Mouse (Mus musculus) G1E (cell line): ENCODE measurements around the gene Ston1. TPM values are rescaled to one million over a fixed set of nuclear protein-coding genes. Genes with fewer than 3 reads are reported as not detected.

Experiments
- ATAC-seq: 2 replicates; pipeline ENCODE4 v1.8.0; 2016; ENCODE audit warnings: mild to moderate bottlenecking; ENCODE audit not compliant: insufficient number of reproducible peaks, poor library complexity, low FRiP score, severe bottlenecking; ENCODE audit errors: extremely low read depth
- DNase-seq: peaks from one replicate; pipeline ENCODE4 v3.0.0; 2012; ENCODE audit warnings: low spot score
- H3K27me3 ChIP-seq: 2 replicates; pipeline ENCODE4 v1.6.1; 2012; ENCODE audit warnings: mild to moderate bottlenecking, low read length, inconsistent platforms; ENCODE audit not compliant: insufficient read depth
- H3K36me3 ChIP-seq: replicated peaks from 2 replicates; pipeline ENCODE3; 2012; ENCODE audit warnings: mild to moderate bottlenecking, inconsistent platforms
- H3K4me1 ChIP-seq: 2 replicates; pipeline ENCODE4 v1.6.1; 2012; ENCODE audit warnings: low read depth, low read length, inconsistent platforms, mixed read lengths; ENCODE audit not compliant: insufficient read depth
- H3K4me3 ChIP-seq: 2 replicates; pipeline ENCODE4 v1.5.1; 2012; ENCODE audit warnings: low read depth, mild to moderate bottlenecking, inconsistent platforms, low read length, moderate library complexity, mixed read lengths
- H3K9me3 ChIP-seq: replicated peaks from 2 replicates; pipeline ENCODE4 v1.6.1; 2012; ENCODE audit warnings: inconsistent platforms
- CTCF ChIP-seq: IDR thresholded peaks from 2 replicates; pipeline ENCODE4 v1.5.1; 2012; ENCODE audit warnings: low read depth, low read length, inconsistent platforms, mixed read lengths
- GATA1 ChIP-seq: IDR thresholded peaks from 2 replicates; pipeline ENCODE4 v1.6.1; 2012; ENCODE audit warnings: borderline replicate concordance, low read length, inconsistent platforms, mixed read lengths
- GATA2 ChIP-seq: IDR thresholded peaks from 2 replicates; pipeline ENCODE4 v1.6.1; 2012; ENCODE audit warnings: low read depth, low read length, inconsistent platforms, borderline replicate concordance
- POLR2AphosphoS5 ChIP-seq: IDR thresholded peaks from 2 replicates; pipeline ENCODE4 v1.6.1; 2012; ENCODE audit warnings: low read depth, low read length, inconsistent platforms; ENCODE audit not compliant: insufficient replicate concordance
- TAL1 ChIP-seq: conservative IDR thresholded peaks from 2 replicates; pipeline ENCODE4 v1.6.1; 2012; ENCODE audit warnings: low read depth, low read length, inconsistent platforms, mixed read lengths
- polyA plus RNA-seq: library from polyadenylated mRNA; stranded (reverse); fragments of >175 nt; gene quantifications from 2 replicates; pipeline ENCODE4 v1.2.3, GENCODE M21; 2012
- total RNA-seq, 2 experiments: library from RNA; stranded (forward) in 1 of 2; stranded (reverse) in 1 of 2; fragments of 200-1000 nt in 1 of 2; fragments of >200 nt in 1 of 2; fragmentation: Nextera tagmentation in 1 of 2; gene quantifications; 2 replicates each; pipeline ENCODE4 v1.2.3; 2014 to 2017

Ston1 gene
- total and polyA plus RNA-seq, 3 experiments = 0.14 to 1.1 (median 0.49) TPM

DNA sequence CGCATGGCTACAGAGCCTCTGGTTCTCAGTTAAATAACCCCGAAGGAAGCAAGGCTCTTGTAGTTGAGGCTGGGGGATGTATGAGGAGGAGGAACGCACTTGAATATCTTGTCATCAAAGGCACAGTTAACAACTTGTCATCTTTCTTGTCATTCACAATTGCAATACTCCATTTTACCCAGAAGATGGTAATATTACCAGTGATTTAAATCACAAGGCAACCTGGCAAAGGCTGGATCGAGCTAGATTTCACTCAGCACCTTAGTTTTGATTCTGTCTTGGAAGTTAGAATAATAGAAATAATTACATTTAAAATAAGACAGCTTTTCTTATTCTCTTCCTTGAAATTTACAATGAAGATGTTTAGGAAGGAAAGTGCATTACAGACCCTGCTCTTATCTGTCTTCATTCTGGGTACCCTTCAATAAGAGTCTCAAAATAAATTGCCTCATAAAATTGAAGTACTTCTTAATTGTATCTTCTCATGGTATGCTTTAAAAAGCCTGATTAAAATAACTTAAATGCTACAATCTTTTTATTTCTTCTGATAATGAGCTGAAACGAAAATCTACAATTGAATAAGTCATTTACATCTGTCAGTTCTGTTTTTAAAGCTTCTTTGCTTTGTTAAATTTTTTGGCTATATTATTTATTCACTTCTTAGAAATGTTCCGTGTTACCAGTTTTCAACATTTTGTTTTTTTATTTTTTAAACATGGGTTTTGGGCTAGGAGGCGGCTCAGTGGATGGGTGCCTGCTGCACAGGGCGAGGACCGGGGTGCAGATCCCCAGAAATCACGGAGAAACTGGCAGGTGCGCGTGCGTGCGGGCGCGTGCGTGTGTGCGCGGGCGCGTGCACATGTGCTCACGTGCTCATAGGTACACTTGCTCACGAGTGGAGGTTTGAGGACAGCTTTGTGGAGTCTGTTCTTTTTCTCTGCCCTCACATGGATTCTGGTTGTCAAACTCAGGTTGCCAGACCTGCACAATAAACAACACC is 78.1 kb downstream of the Ston1 start:
- H3K4me1 ChIP-seq = no peaks in the 10 kb centered on the region
- no peak for TF ChIP-seq GATA2
- no peak for TF ChIP-seq GATA1
- no peak for TF ChIP-seq TAL1
- TF ChIP-seq CTCF = no peak
- no peak for TF ChIP-seq POLR2AphosphoS5
- no peaks in the 10 kb centered on the region for H3K9me3 ChIP-seq
- DNase-seq = no peak
- H3K4me3 ChIP-seq = no peak overlapping the region
- H3K27me3 ChIP-seq = no peaks in the 10 kb centered on the region
- no peaks in the 10 kb centered on the region for H3K36me3 ChIP-seq
- ATAC-seq = no peak

DNA sequence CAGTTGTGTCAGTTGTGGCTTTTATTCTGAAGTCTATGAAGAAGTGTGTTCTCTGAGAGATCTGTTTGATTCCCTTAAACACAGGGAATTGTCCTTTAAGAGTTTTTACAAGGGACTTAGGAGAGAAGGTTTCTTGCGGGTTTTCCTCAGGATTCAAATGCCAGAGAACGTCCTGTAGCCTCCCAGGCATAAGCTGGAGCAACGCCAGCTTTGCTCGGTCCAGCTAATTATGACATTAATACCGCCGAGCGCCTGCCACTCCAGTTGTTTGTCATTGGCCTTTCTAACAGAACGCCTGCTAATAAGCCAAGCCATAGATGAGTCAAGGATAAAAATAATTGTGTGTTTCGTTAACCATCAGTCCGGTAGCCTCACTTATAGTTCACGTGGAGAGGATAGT is 90.7 kb downstream of the Ston1 start:
- H3K4me1 ChIP-seq = no peaks in the 10 kb centered on the region
- H3K4me3 ChIP-seq = no peak overlapping the region
- peaks cover 6% of the 10 kb centered on the region for H3K9me3 ChIP-seq
- no peak for ATAC-seq
- H3K36me3 ChIP-seq = no peaks in the 10 kb centered on the region
- TF ChIP-seq CTCF = no peak
- H3K27me3 ChIP-seq = no peaks in the 10 kb centered on the region
- no peak for DNase-seq

DNA sequence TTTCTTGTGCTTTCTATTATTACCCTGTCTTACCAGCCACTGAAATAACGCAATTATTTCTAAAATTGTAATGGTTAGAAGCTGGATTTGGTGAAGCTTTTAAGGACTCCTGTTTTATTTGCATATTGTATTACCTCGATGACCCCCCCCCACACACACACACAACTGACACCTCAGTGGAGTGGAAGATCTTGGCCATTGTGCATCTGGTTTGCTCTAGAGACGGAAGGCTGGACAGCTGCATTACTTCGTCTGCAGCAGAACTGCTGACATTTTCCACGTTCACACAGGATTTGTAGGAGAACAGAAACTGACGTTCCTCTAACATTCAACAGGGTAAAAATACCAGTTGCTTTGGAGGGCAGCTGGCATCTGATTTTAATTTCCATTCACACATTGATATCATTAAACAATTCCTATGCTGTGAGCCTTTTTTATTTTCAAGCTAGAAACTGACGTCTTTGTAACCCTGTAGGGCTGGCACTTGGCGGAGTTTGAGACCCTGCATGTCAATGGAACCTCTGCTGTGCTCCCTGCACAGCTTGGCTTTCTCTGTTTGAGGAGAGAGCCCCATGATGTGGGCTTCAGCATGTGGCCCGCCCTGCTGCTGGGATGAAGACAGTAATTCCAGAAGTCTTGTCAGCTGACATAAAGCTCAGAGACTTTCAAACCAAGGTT is 99.3 kb downstream of the Ston1 start:
- no peaks in the 10 kb centered on the region for H3K4me1 ChIP-seq
- no peaks in the 10 kb centered on the region for H3K36me3 ChIP-seq
- no peak for TF ChIP-seq POLR2AphosphoS5
- no peak for TF ChIP-seq TAL1
- no peak for TF ChIP-seq GATA1
- ATAC-seq (no peak), DNase-seq (no peak)
- peaks cover 4% of the 10 kb centered on the region; the same call in 1 of the 2 replicates for H3K27me3 ChIP-seq
- H3K4me3 ChIP-seq = no peak overlapping the region
- H3K9me3 ChIP-seq = peaks cover 7% of the 10 kb centered on the region

DNA sequence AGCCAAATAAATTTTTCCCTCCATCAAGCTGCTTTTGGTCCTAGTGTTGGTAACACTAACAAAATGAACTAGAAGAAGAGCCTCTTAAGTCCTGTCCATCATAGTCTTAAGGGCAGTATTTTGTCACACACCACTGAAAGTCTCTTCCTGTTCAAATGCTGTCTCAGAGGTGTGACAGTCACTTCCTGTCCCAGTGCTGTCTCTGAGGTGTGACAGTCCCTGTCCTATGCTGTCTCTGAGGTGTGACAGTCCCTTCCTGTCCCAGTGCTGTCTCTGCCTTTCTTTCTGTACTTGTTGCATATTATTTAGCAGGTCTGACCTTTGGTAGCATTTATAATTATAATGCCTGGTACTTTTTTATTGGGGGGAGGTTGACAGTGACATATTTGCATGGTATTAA is 103.4 kb downstream of the Ston1 start:
- no peak for TF ChIP-seq CTCF
- TF ChIP-seq GATA1 = no peak
- TF ChIP-seq GATA2 = no peak
- TF ChIP-seq TAL1 = no peak
- TF ChIP-seq POLR2AphosphoS5 = no peak
- DNase-seq (no peak), ATAC-seq (no peak)

DNA sequence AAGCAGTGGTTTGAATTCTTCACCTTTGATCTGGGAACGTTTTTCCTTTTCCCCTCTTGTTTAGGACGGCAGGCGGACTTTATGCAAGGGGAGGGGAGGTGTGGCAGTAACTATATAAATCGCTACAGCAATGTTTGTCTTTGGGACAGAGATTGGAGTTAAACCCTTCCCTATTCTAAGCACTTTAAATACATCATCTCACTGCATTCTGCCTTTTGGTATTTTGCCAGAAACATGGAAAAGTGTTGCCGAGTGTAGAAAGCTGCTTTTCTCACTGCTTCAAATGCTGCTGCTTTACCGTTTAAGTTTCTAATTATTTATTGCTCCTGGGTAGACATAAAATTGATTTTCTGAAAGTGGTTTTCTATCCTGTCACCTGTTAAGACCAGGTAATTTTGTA is 104.9 kb downstream of the Ston1 start:
- DNase-seq = no peak
- Histone ChIP-seq H3K4me3 (no peak overlapping the region), H3K27me3 (no peaks in the 10 kb centered on the region), H3K4me1 (no peaks in the 10 kb centered on the region), H3K36me3 (no peaks in the 10 kb centered on the region), H3K9me3 (peaks cover 16% of the 10 kb centered on the region)
- TF ChIP-seq GATA2 = no peak
- no peak for TF ChIP-seq TAL1
- no peak for TF ChIP-seq CTCF
- no peak for TF ChIP-seq POLR2AphosphoS5
- no peak for TF ChIP-seq GATA1
- ATAC-seq = no peak

More for the DNA sequence above, 103.4 kb downstream of the Ston1 start:
- H3K9me3 ChIP-seq = peaks cover 7% of the 10 kb centered on the region
- H3K27me3 ChIP-seq = no peaks in the 10 kb centered on the region
- H3K4me3 ChIP-seq = no peak overlapping the region
- H3K4me1 ChIP-seq = no peaks in the 10 kb centered on the region
- H3K36me3 ChIP-seq = no peaks in the 10 kb centered on the region

DNA sequence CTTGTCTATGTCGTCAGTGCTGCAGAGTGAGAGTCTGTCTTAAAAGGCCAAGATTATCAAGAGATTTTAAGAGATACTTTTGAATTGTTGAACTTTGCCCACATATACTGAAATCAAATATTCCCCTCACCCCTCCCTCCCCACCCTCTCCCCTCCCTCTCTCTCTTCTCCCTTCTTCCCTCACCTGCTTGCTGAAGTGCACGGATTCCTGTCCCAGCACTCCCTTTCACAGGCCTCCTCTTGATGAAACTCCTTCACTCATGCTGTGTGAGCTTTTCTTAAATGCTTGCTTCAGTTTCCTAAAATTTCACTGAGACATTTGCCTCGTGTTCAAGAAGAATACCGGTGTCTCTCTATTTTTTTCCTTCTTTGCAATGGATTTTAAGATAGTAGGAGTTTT is 105.6 kb downstream of the Ston1 start:
- ATAC-seq = no peak
- Histone ChIP-seq H3K36me3 (no peaks in the 10 kb centered on the region), H3K4me1 (no peaks in the 10 kb centered on the region), H3K9me3 (peaks cover 13% of the 10 kb centered on the region), H3K27me3 (no peaks in the 10 kb centered on the region), H3K4me3 (no peak overlapping the region)
- no peak for DNase-seq
- TF ChIP-seq GATA1 (no peak), TAL1 (no peak), POLR2AphosphoS5 (no peak)
